Mouse (Mus musculus): ENCODE results near the gene Lmo1.

The Lmo1 gene

DNA sequence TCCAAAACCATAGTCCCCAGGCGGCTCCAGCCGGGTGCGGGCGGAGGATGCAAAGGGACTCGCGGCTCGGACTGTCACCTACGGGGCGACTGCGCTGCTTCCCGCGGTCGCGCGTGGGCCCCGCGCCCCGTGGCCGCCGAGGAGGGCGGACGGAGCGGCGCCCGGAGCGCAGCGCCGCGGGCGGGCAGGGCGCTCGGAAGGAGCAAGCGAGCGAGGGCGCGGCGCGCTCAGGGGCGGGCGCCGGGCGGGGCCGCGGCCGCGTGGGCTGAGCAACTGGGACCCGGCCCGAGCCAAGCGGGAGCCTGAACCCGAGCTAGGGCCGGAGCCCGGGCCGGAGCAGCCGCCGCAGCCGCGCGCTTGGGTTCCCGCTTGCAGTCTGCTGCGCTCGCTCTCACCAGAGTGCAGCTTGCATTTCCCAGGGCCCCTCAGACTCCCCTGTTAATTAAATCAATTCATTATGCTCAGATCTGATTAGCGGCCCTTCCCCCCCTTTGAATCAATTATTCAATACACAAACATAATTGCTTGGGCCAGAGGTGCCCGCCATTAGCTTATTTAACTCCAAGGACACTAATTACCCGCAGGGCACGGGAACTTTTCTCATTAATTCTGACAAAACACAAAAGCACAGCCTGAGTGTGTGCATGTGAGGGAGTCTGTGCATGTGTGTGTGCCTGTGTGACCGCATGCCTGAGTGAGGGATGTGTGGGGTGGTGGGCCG lies at the start of gene Lmo1:
Gene Lmo1, minus strand, starts transcription at position 259 of the 721 bp plus-strand sequence.
- peak; percentile 51 for DNase-seq

DNA sequence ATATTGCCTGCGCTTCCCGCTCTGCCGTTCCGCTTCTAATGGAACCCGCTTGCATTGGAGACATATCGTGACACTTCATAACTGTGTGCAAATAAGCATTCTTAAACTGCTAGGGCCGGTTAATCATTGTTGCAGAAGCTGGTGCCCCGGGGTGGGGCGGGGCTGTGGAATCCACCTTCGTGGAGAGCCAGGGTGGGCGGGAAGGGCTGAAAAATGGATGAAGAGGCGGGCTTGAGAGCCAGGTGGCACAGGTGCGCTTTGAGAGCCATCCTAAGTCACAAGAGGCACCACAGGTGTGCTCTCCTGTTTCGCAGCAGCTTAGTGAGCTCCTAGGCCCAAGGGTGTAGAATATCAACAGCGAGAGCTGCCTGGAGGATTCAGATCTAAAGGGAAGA lies 46.7 kb upstream of the Lmo1 start:
- no peak for DNase-seq

DNA sequence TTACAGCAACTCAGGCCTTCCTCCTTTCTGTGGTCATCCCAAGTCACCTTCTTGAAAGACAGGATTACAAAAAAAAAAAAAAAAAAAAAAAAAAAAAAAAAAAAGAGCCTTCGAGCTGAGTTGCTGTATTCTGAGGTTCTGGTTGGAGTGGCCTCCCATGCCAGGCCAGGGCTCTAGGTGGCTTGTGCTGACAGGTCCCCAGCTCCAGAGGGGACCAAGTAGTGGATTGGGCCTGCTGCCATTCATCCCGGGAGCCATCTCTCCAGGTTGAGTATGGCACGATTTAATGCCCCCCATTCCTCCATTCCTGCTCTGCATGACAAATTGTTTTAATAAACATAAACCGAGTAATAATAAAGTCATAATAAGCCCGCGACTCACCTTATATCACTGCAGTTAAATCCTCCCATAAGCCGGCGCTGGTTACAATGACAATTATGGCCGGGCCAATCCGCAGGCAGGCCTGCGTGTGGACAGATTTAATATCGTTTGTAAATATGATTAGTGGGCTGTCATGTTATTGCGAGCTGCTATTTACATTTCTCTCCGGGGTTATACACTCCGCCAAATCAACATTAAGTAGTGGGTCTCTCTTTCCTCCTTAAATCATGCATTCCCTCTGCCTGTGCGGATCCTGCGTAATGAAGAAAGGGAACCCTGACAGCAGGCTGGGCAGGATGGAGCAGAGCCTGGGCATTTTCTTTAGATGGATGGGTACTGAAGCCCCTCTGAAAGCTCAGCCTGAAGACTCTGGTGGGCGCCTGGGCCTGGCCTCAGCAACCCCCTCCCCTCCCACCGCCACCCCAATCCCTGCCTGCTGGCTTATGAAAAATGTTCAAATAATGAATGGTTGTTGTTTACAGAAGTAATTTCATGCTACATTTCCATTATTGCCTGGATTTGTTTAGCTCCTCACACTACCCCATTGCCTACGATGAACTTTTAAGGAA lies 46.0 kb upstream of the Lmo1 start:
- no peak for DNase-seq

DNA sequence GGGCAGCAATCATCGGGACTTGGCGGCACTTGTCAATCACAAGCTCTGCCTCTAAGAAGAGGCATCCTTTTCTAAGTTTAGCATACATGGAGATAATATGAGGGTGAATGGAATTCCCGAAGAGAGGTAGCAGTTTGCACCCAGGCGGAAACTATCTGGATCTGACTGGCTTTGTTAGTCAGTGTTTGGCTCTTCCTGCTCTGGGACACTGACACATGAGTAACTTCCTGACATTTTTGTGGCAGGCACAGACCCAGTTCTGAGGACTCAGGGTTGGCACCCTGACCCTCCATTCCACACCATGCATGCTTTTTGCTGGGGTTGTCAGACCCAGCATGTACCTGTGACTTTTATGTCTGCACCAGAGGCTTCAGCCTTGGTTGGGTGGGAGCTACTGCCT lies 45.0 kb upstream of the Lmo1 start:
- DNase-seq: no peak

DNA sequence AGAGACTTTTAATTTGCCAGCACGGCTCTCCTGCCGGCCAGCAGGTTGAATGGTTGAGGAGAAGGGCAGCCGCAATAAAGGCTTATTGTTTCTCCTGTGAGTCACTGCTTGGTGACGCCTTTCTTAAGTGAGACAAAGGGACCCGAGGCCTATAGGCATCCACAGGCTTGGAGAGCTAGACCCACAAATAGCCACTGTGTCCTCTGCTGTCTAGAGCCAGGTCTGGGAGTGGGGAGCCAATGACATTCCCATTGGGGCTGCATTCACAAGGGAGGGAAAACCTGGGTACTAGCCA lies 43.9 kb upstream of the Lmo1 start:
- no peak for DNase-seq

DNA sequence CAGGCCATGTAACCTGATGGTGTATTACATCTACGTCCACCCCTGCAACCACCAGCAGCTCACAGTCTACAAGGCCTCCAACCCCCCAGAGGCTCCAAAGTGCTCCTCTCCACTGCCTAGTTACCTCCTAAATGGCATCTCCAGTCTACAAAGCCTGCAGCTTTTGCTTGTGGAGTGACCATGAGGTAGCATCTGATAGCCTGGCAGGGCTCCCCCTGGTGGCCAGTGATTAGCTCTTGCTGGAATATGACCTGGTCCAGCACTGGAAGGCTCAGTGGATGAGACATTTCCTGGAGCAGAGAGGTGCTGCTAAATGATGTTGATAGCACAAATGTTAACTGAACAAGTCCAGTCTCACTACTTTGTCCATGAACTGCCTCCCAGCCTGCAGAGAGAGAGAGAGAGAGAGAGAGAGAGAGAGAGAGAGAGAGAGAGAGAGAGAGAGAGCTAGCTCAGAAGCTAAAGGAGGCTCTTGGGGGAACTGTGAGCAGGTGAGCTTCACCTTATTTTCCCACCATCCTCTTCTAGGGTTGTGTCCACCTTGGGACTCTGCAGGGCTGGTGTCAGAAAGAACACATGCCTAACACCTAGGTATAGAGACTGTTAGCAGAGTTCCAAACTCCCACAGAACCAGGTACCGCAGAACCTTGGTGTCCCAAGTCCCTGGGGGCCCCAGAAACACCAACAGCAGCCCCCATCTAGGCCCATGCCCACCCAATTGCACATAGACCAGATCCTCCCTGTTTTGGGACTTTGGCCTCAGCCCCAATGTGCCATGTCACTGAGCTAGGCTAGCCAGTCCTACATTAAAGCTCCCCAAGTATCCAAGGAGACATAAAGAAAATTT lies 43.3 kb upstream of the Lmo1 start:
- DNase-seq: peak; percentile 70

DNA sequence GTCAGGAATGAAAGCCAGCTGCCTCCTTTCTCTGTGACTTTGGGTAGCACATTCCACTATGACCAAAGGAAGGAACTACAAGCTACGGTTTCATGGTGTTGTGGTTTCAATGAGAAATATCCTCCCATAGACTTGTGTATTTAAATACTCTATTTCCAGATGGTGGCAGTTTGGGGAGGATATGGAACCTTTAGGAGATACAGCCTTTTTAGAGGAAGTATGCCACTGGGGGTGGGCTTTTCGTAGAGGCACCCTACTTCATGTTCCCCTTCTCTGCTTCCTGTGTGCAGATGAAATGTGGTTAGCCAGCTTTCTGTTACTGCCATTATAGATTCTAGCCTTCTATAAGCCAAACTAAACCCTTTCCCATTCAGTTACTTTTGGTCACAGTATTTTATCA lies 34.8 kb upstream of the Lmo1 start:
- no peak for DNase-seq

DNA sequence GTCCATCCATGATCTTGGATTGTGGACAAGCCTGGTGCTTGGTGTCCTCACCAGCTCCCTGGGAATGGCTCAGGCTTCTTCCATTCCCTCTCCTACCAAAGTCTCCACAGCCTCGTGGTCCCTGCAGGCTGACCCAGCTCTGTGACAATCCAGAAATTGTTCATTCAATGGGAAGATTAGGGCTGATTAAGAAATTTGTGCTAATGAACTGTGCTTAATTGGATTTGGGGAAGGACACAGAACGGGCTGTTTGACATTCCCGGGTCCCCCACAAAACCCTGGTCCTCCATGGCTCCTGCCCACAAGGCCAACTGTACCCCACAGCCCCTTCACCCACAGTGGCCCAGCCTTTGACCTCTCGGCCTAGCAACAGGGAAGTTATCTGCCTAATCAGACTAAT lies 32.8 kb upstream of the Lmo1 start:
- no peak for DNase-seq

DNA sequence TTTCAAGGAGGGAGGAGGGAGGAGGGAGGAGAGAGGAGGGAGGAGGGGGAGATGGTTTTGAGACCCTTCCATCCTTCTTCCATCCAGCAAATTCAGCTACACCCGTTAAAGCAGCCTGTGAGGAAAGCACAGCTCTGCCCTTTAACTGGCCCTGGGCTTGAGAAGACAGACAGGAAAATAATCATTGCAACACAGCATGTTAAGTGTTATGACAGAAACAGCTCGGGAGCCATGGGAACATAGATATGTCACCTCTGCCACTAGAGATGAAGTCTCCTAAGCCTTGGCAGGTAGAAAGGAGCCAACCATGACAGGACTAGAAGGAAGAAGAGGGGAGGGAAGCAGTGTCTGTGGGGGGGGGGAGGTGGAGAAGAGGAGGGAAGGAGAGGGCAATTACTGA lies 31.4 kb upstream of the Lmo1 start:
- DNase-seq: no peak

DNA sequence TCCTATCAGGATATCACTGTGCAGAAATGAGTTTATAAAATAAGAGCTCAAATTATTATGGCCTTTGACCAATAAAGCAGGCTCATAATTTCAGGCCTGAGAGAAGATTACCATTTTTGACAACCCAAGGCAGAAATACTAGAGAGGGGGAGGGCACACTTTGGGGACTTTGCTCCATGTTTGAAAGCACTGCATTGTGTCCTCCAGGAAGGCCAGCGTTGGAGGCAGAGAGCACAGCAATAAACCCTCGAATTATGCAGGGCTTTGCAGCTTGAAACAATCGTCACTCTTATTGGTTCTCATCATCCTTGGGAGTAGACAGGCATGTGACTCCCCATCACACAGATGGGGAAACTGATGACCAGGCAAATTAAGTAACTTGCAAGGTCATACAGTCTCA lies 28.1 kb upstream of the Lmo1 start:
- no peak for DNase-seq

DNA sequence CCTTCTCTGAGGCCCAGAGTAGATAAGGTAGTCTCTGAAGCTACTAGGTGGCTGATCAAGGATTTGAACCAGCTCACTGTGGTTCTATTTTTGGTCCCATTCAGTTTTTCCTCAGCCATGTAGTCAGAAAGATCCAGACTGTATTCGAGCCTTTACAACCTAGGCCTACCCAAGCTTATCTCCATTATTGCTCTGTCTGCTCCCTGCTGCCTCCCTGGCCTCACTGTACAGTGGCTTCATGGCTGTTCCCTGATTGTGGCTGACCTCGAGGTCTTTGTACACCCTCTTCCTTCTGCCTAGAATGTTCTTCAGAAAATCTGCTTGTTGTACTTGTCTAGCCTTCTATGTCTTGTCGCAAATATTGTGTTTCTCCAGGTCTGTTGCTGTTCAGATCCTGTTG lies 25.6 kb upstream of the Lmo1 start:
- DNase-seq: no peak

DNA sequence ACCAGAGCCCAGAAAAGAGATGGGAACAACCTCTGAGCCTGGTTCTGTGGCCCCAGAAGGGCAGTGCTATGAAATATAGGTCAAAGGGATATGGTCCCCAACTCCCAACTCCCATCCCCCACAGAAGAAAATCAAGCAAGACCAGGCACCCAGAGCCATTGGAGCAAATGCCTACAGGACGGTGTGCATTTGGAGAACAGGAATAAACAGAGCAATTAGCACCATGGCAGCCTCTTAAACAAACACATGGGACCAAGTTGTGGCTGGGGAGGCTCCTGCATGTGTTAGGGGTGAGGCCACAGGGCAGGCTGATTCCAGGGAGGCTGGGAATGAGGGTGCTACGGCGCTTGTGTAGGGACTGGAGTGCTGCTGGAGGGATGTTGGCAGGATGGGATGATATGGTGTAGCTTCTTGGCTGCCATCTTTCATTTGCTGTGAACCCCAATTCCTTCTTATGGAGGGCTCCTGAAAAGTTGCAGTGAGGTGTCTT lies 22.2 kb upstream of the Lmo1 start:
- no peak for DNase-seq

DNA sequence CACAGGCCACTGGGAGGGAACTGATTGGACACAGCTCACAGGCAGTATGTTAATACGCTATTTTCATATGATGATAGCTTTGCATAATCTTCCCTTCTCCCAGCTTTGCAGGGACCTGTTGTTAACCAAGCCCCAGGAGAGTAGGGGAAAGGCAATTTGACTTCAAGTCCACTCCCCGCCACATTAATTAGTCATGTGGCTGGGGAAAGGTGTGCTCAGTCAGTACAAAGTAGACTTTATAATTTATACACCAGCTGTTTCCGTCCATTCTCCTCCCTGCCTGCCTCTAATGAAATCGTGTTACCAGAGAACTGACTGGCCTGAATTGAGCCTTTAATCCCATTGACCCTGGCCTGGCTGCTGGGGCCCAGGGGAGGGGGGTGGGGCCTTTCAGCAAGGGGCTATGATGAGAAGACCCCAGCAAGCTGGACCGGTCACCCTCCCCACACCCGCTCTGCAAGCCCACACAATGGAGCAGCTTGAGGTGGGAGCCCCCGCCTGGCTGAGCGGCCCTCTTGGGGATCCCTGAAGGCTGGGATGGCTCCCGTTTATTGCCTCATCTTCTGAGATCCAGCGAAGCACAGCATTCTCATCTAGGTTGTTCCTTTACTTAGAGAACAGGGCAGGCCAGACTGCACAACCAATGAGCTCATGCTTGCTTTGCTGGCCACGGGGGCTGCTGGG lies 21.5 kb upstream of the Lmo1 start:
- no peak for DNase-seq

DNA sequence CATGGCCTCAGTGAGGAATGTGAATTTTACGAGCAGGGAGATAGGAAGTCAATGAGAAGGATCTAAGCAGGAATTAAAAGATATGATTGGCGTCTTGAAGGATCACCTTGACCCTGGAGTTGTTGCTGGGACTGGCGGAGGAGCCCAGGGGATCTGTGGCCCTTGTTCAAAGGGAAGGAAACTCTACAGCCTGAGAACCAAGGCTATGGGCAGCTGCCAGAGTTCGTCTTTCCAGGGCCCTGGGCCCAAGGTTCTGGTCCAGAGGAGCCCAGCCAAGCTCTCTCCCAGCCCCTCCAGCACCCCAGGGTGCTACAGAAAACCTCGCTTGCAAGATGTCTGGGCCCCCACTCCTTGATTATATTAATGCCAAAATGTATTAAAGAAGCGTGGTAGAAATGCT lies 21.0 kb upstream of the Lmo1 start:
- no peak for DNase-seq

DNA sequence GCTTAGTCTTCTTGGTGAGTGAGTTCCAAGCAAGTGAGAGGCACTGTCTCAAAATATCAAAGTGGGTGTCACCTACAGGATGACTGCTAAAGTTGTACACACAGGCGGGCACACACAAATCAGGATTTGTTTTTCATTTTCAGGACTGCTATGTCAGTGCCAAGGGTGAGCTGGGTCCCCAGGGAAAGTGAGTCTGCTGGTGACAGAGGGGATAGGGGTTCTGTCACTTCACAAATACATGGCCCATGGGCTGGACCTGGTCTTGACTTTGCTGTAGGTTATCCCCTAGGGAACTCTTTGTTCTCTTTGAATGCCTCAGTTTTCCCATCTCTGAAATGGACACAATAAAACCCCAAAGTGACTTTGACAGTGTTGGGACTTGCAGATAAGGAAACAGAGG lies 19.8 kb upstream of the Lmo1 start:
- no peak for DNase-seq

DNA sequence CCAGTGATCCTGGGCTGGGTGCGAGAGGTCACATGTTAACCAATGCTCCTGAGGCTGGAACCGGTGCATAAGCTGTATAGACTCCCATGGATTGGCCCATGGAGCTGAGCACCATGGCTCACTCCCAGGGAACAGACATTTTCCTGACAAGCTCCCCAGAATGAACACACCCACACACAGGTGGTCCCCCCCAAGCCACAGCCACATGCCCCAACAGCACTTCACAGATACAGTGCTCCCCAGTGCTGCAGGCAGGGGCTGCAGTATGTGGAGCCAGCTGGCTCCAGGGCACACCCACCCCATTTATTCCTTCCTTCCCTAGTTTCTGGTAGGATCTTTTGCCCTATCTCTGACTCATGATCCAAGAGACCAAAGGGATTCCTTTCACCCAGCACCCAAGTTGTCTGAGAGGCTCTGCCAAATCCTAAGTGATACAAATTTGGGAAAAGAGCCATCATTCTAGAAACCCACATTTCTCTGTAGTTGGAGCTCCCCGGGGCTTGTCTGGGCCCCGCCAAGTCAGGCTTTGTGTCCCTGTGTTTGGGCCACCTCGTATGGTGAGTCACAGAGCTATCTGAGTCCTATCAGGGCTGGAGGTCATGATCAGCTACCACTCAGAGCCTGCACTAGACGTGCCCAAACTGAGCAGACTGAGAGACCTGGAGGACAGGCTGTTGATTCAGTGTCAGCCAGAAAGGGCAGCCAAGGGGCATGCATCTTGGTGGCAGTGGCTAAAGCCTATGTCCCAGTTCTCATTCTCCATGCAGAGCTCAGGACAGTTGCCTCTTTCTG lies 12.4 kb upstream of the Lmo1 start:
- no peak for DNase-seq

DNA sequence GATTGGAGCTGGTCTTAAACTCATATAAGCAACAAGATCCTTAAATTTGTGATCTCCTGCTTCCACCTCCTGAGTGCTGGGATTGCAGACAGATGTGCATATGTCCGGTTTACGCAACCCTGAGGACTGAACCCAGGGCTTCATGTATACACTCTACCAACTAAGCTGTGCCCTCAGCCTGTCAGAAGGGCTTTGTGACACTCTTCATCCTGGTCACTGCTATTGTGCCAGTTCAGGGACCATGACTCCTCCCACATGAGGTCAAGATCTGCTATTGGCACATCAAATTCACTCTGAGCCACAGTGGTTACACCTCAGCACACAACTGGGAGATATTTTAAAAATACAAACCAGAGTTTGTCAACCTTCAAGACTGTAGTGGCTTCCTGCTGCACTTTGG lies 11.0 kb upstream of the Lmo1 start:
- DNase-seq: no peak

DNA sequence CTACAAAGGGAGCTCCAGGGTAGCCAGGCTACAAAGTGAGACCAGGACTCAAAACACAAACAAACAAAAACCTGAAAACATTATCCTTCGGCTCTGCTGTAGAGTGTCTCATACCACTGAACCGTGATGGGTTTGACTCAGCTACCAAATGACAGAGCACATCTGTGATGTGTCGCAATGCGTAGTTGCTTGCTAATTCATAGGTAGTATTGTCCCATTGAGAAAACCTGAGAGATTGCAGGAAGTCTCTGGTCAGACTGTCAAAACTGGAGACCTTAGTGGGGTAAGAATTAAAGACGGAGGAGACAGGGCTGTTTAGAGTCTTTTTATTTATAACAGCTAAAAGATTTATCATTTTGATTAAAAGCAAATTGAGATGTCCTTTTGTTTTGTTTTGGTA lies 10.6 kb upstream of the Lmo1 start:
- no peak for DNase-seq

DNA sequence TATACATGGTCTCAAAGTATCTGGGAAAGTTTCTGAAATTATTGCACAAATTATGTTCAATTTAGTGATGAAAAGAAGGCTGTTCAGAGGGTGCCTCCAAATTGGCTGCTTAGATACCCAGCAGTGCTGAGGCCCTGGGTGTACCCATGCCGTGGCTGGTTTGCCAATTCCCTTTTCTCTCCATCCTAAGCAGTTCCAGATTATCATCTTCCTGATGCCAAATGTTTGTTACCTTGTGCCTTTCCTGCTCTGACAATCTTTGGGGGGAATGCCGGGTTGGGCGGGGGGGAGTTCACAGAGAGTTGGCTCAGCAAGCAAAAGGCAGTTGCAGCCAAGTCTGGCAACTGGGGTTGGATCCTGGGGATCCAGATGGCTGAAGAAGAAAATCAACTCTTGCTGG lies 1.7 kb upstream of the Lmo1 start:
- DNase-seq: no peak

DNA sequence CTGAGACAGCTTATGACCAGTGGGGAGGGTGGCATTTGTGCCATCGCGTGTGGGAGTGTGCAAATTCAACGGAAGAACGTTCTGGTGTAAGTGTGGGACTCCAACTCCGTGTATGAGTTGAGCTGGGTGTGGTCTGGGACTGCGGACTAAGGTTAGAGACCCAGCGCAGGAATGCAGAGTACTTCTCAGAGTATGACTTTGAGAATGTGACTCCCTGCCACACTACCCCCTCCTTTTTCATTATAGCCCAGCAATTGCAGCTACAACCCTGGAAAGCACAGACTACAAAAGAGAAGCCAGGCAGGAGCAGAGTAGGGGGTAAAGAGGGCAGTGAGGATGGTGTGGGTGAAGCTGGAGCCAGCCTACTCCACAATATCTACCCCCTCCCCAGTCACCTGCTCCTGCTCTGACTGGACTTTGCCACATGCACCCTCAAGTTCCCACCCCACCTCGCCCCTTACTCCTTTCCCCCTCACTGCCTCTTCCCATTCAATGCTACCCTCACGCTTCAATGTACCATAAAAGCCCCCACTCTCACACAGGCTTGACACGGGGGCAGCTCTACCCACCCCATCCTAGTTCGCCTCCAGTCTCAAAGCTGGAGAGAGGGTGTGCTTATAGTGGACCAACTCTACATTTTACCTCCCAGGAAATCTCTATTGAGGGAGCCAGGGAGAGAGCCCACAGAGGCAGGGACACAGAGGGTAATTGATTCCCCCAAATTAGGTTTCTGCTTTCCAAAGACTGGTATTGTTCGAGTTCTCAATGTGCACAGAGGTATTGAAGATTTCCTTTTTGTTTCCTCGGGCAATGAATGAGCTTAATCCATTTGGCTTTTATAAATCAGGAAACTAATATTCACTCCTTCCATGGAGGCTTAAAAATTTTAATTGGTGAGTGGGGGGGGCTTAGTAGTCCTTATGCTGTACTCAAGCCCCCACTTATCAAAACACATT lies 941 bp upstream of the Lmo1 start:
- peak; percentile 33 for DNase-seq
